Mouse (Mus musculus) spleen, adult 2 months (tissue): ENCODE measurements around the gene Cdc25b. TPM values are rescaled to one million over a fixed set of nuclear protein-coding genes. Genes with fewer than 3 reads are reported as not detected.
A peak's percentile ranks its signal among the peaks of the same experiment; 100 is the strongest.

ENCODE experiments used
- DNase-seq, 2 experiments: peaks; one replicate each; pipeline versions ENCODE4 v3.0.0 to v3.0.0-alpha.2; 2012 to 2021; ENCODE audit warnings: low spot score in 2 of 2, low read depth in 1 of 2
- H3K27ac ChIP-seq: fragments of 200-500 bp; 2 replicates; pipeline ENCODE4 v1.5.1; 2012; ENCODE audit warnings: low read length, inconsistent platforms; ENCODE audit not compliant: insufficient read depth
- H3K27me3 ChIP-seq: fragments of 200-500 bp; 2 replicates; pipeline ENCODE4 v1.6.1; 2012; ENCODE audit warnings: mild to moderate bottlenecking, moderate library complexity, low read length, inconsistent platforms; ENCODE audit not compliant: control insufficient read depth, insufficient read depth
- H3K36me3 ChIP-seq: fragments of 200-500 bp; 2 replicates; pipeline ENCODE4 v1.6.1; 2012; ENCODE audit warnings: mild to moderate bottlenecking, low read length, inconsistent platforms; ENCODE audit not compliant: control insufficient read depth, insufficient read depth
- H3K4me1 ChIP-seq: fragments of 200-500 bp; 2 replicates; pipeline ENCODE4 v1.6.1; 2011; ENCODE audit warnings: inconsistent platforms; ENCODE audit not compliant: control insufficient read depth, insufficient read depth, insufficient read length
- H3K4me3 ChIP-seq: fragments of 200-500 bp; 2 replicates; pipeline ENCODE4 v1.5.1; 2011; ENCODE audit warnings: mild to moderate bottlenecking, inconsistent platforms; ENCODE audit not compliant: insufficient read depth, insufficient read length; ENCODE audit errors: extremely low read depth
- CTCF ChIP-seq: fragments of 200-500 bp; IDR thresholded peaks from 2 replicates; pipeline ENCODE4 v1.5.1; 2011; ENCODE audit warnings: mild to moderate bottlenecking, inconsistent platforms; ENCODE audit not compliant: insufficient read depth, insufficient read length, insufficient replicate concordance; ENCODE audit errors: extremely low read depth
- POLR2A ChIP-seq: fragments of 200-500 bp; IDR thresholded peaks from 2 replicates; pipeline ENCODE4 v1.6.1; 2011; ENCODE audit warnings: low read depth, low read length, inconsistent platforms
- WGBS: fragments of 180-500 bp; shearing (Covaris S2); methylation state at CpG from one replicate; pipeline ENCODE4 v1.1.7; 2018; 5-methylcytosine and 5-hydroxymethylcytosine counted together
- polyA plus RNA-seq: library from polyadenylated mRNA; depleted of rRNA; stranded (reverse); fragments of >200 nt; gene quantifications from 2 replicates; pipeline ENCODE4 v1.2.3, GENCODE M21; 2012

The Cdc25b gene
- polyA plus RNA-seq, 1 experiment, result 85.6 TPM

DNA sequence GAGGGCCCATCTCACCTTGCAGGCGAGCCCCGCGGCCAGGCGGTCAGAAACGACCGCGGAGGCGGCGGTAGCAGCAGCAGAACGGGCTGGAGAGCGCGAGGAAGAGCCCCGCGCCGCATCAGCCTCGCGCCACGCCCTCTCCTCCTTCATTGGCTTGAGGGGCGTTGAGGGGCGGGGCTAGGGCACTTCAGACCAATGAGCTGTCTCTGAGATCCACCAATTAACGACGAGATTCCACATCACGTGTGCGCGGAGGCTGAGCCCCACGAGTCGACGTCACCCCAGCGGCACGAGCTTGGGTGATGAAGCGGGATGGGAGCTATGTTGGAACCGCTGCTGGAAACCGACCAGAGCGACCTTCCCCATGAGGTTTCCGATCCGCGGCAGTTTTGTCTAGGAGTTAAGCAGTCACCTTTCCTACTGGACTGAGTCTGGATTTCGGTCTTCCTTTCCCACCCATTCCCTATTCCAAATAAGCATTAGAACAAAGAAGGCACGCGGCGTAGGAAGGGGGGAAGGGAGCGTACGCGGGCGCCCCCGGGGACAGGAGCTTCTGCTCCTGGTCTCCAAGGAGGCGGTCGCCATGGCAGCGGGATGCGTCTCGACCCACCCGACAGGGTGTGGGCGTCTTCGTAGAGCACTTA, 26.7 kb upstream of the Cdc25b start, which contains the start of gene 1700037H04Rik:
1700037H04Rik (minus strand) TSS at position 144 of the 644 bp plus-strand sequence.
- no peak for TF ChIP-seq CTCF
- peak; percentile 67; the same call in 1 of the 2 replicates for TF ChIP-seq POLR2A
- under 1% methylated on average over 54 of the region's 54 CpGs for WGBS
- Histone ChIP-seq H3K27me3 (no peaks in the 10 kb centered on the region), H3K27ac (peak within 1 kb of the TSS; percentile 35; the same call in 1 of the 2 replicates), H3K4me3 (peak within 1 kb of the TSS; percentile 67), H3K36me3 (no peaks in the 10 kb centered on the region; the same call in 1 of the 2 replicates), H3K4me1 (peaks cover 3% of the 10 kb centered on the region; the same call in 1 of the 2 replicates)
- DNase-seq, result peak; percentile 96 to 97

DNA sequence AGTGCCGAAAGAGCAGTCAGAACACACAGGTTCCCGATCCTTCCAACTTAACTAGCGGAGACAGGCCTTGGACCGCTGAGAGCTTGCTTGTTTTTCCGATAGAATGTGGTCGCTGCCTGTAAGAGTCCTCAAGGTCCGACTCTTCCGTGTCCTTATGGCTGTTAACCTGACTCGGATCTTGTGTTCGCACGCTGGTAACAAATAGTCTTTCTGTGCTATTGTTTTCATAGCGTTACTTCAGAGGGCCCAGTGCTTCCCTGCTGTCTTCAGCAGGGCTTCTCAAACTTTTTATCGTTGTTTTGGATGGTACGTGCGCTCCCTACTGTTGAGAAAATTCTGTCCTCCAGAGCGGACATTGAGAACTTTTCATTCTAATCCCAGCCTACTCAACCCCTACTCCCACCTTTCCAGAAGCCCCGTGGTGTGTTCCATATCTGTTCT, 26.1 kb upstream of the Cdc25b start:
- H3K4me1 ChIP-seq, result peaks cover 3% of the 10 kb centered on the region; the same call in 1 of the 2 replicates
- TF ChIP-seq CTCF (no peak), POLR2A (no peak)
- no peaks in the 10 kb centered on the region for H3K27me3 ChIP-seq
- DNase-seq, result peak in 1 of 2 experiments; percentile 18
- H3K4me3 ChIP-seq, result peak overlapping the region; percentile 63
- no peak overlapping the region; the same call in 1 of the 2 replicates for H3K27ac ChIP-seq
- WGBS, result 3% methylated on average over 17 of the region's 17 CpGs
- H3K36me3 ChIP-seq, result no peaks in the 10 kb centered on the region; the same call in 1 of the 2 replicates

DNA sequence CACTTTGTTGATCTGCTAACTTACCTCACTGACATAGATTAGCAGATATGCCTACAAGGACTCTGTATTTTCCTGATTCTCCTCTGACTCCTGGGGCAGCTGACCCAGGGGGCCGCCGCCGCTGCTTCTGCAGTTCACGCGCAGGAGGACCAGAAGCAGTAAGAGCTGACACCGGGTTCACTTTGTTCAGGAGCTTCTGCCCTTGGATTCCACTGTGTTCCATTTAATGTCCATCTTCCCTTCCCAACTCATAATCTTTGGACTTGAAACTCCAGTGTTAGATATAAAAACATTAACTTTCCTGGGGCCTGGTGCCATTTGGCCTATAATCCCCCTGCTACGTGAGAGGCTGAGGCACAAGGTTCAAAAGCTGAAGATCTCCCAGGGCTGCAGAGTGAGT, 22.8 kb upstream of the Cdc25b start:
- no peak for DNase-seq

DNA sequence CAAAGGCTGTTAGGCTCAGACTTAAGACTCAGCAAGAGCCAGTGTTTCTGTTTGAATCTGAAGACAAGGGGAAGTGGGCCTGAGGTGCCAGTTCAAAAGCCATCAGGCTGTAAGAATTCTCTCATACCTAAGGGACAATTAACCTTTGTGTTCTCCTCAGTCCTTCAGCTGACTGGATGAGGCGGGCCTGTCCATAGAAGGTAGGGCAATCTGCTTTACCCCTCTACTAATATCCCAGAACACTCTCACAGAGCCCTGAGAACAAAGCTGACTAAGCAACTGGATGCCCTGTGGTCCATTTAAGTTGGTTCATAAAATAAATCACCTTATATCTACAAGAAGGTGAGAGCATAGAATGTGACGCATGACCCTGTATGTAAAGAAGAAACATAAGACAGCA, 20.6 kb upstream of the Cdc25b start:
- H3K36me3 ChIP-seq, result no peaks in the 10 kb centered on the region
- DNase-seq, result no peak
- 94% methylated on average over 2 of the region's 2 CpGs for WGBS
- no peak for TF ChIP-seq CTCF
- TF ChIP-seq POLR2A, result no peak
- H3K4me1 ChIP-seq, result no peaks in the 10 kb centered on the region
- no peak overlapping the region for H3K4me3 ChIP-seq
- no peak overlapping the region for H3K27ac ChIP-seq
- no peaks in the 10 kb centered on the region for H3K27me3 ChIP-seq

More for the DNA sequence above, 22.8 kb upstream of the Cdc25b start:
- Histone ChIP-seq H3K4me1 (peaks cover 3% of the 10 kb centered on the region; the same call in 1 of the 2 replicates), H3K27me3 (no peaks in the 10 kb centered on the region), H3K36me3 (no peaks in the 10 kb centered on the region), H3K4me3 (no peak overlapping the region), H3K27ac (no peak overlapping the region)
- 92% methylated on average over 7 of the region's 7 CpGs for WGBS
- no peak for TF ChIP-seq POLR2A
- TF ChIP-seq CTCF, result no peak

DNA sequence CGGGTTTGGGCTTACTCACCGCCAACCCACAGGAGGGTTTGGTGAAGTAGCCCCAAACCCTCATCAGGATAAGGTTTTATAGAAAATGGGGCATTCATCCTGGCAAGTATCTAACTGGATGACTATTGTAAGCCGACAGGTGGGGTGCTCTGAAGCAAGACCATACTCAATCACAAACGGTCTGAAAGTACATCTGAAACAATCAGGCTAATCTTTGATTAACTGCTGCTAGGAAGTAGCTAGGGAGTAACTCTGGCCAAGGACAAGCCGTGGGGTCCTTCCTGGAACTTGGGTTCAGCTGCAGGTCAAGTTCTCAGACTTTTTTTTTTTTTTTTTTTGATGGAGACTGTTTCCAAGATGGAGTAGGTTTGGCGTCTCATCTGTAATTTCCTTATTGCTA, 18.8 kb upstream of the Cdc25b start:
- no peak overlapping the region for H3K4me3 ChIP-seq
- no peak overlapping the region for H3K27ac ChIP-seq
- peaks cover 7% of the 10 kb centered on the region for H3K27me3 ChIP-seq
- no peak for DNase-seq
- 0 out of 2 replicates have a peak, but pooled peaks cover 3% of the 10 kb centered on the region for H3K4me1 ChIP-seq
- TF ChIP-seq POLR2A (no peak), CTCF (no peak)
- no peaks in the 10 kb centered on the region for H3K36me3 ChIP-seq
- 75% methylated on average over 6 of the region's 6 CpGs for WGBS

DNA sequence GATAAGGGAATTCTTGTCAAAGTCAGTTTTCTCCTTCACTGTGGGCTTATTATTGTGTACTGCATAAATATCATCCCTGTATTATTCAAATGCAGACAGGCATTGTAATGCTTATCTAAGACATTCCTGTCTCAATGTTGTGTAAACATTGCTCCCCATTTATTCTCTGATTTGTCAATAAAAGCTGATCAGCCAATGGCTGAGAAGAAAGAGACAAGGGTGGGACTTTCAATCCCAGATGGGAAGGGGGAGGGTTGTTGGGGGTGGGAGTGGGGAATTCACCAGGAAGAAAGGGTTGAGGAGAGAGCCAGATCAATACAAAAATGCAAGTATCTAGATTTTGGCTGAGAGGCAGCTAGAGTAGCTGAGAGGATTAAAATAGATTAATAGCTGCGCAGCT, 17.8 kb upstream of the Cdc25b start:
- peaks cover 7% of the 10 kb centered on the region for H3K27me3 ChIP-seq
- no peak overlapping the region for H3K27ac ChIP-seq
- H3K4me3 ChIP-seq, result no peak overlapping the region
- TF ChIP-seq POLR2A (no peak), CTCF (no peak)
- no peaks in the 10 kb centered on the region for H3K36me3 ChIP-seq
- 95% methylated on average over 1 of the region's 1 CpGs for WGBS
- no peak for DNase-seq
- 0 out of 2 replicates have a peak, but pooled peaks cover 3% of the 10 kb centered on the region for H3K4me1 ChIP-seq

DNA sequence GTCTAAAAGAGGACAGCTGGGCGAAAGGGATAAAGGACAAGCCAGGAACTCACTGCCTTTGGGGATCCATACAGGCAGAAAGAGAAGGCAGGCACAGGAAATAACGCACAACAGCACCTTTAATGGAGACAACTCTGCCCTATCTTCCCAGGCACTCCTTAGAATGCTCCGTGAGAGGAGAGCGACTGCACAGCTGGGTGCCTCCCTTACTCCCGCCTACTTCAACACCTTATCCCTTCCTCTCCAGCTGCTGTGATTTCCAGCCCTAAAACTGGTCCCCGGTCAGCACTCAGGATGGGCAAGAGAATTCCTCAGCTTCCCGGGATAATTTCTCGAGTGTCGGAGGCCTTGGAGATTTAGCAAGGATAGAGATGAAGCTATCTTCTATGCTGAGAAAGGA, 15.8 kb upstream of the Cdc25b start:
- TF ChIP-seq CTCF (no peak), POLR2A (no peak)
- peaks cover 7% of the 10 kb centered on the region for H3K27me3 ChIP-seq
- 44% methylated on average over 9 of the region's 9 CpGs for WGBS
- no peaks in the 10 kb centered on the region for H3K36me3 ChIP-seq
- no peak overlapping the region for H3K27ac ChIP-seq
- DNase-seq, result no peak
- no peak overlapping the region for H3K4me3 ChIP-seq
- H3K4me1 ChIP-seq, result 0 out of 2 replicates have a peak, but pooled peaks cover 3% of the 10 kb centered on the region
